In genomic region chr6:113692661-113693133, GRCm38 (mm10) we compare ENCODE assay signal across 16 mouse cellular contexts. TPM values are rescaled to one million over a fixed set of nuclear protein-coding genes. Genes with fewer than 3 reads are reported as not detected.
A peak's percentile ranks its signal among the peaks of the same experiment; 100 is the strongest.
DNase-seq lines count a peak whose midpoint lies in the region; ATAC-seq and TF ChIP-seq lines count a peak whose summit lies in the region.
"Had no signal": no experiment of that assay in that cellular context is flagged by ENCODE, and none has a peak within 500 bp of the region (broad histone marks: within the 10 kb centered on the region; RNA-seq: fewer than 3 reads in every experiment).

No protein-coding gene starts in this region.

- no peak overlapping the region for H3K27ac ChIP-seq in lung, postnatal 0 days (ENCODE audit: low read length)
- peak overlapping the region; percentile 68 for H3K27ac ChIP-seq in liver, embryonic 12.5 days
- no peak overlapping the region for H3K27ac ChIP-seq in left cerebral cortex, adult 2 months
- H3K27ac ChIP-seq: stomach, postnatal 0 days had no signal

- H3K9ac ChIP-seq in lung, postnatal 0 days (replicated peaks; ENCODE audit: low read depth): no peak overlapping the region
- H3K9ac ChIP-seq in liver, embryonic 12.5 days: peak overlapping the region; percentile 56

- TF ChIP-seq CTCF in lung, postnatal 0 days (IDR thresholded peaks at IDR 0.05): no peak
- no peak for TF ChIP-seq CTCF in left cerebral cortex, adult 2 months (IDR thresholded peaks at IDR 0.05)

- no peak for ATAC-seq in erythroblast, adult 5-6 weeks (replicated peaks; ENCODE audit: low FRiP score, poor library complexity, severe bottlenecking)
- no peak for ATAC-seq in lung, postnatal 0 days
- no peak for ATAC-seq in liver, embryonic 12.5 days

- peaks cover 63% of the 10 kb centered on the region for H3K36me3 ChIP-seq in erythroblast, embryonic 14.5 days (ENCODE audit: control insufficient read depth)
- H3K36me3 ChIP-seq in lung, postnatal 0 days (ENCODE audit: insufficient read depth, low read length): no peaks in the 10 kb centered on the region
- H3K36me3 ChIP-seq in liver, embryonic 12.5 days: peaks cover 33% of the 10 kb centered on the region

- WGBS in lung, postnatal 0 days: 73% methylated on average over 5 of the region's 5 CpGs
- 73% methylated on average over 5 of the region's 5 CpGs for WGBS in liver, embryonic 12.5 days (ENCODE audit: insufficient replicate concordance)

- no peak for TF ChIP-seq EP300 in lung, postnatal 0 days (IDR thresholded peaks at IDR 0.05)

- no peak overlapping the region for H3K4me2 ChIP-seq in lung, postnatal 0 days (replicated peaks; ENCODE audit: low read depth, low read length)
- H3K4me2 ChIP-seq in liver, embryonic 12.5 days: peak overlapping the region; percentile 79

- no peaks in the 10 kb centered on the region for H3K27me3 ChIP-seq in erythroblast, embryonic 14.5 days (ENCODE audit: control insufficient read depth)
- H3K27me3 ChIP-seq in lung, postnatal 0 days (replicated peaks; ENCODE audit: insufficient read depth, low read length): no peaks in the 10 kb centered on the region
- no peaks in the 10 kb centered on the region for H3K27me3 ChIP-seq in liver, embryonic 12.5 days (replicated peaks)

- no peaks in the 10 kb centered on the region for H3K9me3 ChIP-seq in erythroblast, embryonic 14.5 days (ENCODE audit: control insufficient read depth, low read length)
- no peaks in the 10 kb centered on the region for H3K9me3 ChIP-seq in lung, postnatal 0 days (ENCODE audit: low read length)
- H3K9me3 ChIP-seq in liver, embryonic 12.5 days (replicated peaks): no peaks in the 10 kb centered on the region

- intact Hi-C loops in left cerebral cortex, adult 2 months (cut with DNase I): loop anchor here (10.0 kb wide), 1 partner anchor 248 kb away; the partner anchor contains the start of gene Jagn1

- peak overlapping the region; percentile 71 for H3K4me3 ChIP-seq in erythroblast, embryonic 14.5 days (replicated peaks)
- H3K4me3 ChIP-seq in lung, postnatal 0 days (ENCODE audit: low read depth, low read length): no peak overlapping the region
- H3K4me3 ChIP-seq in liver, embryonic 12.5 days: peak overlapping the region; percentile 63
- H3K4me3 ChIP-seq in left cerebral cortex, adult 2 months: no peak overlapping the region

- H3K4me1 ChIP-seq in erythroblast, embryonic 14.5 days (ENCODE audit: control insufficient read depth): peaks cover 83% of the 10 kb centered on the region
- H3K4me1 ChIP-seq in lung, postnatal 0 days (ENCODE audit: insufficient read depth, low read depth, low read length): peaks cover 14% of the 10 kb centered on the region; the same call in 1 of the 2 replicates
- H3K4me1 ChIP-seq in liver, embryonic 12.5 days: peaks cover 82% of the 10 kb centered on the region

- DNase-seq in lung, postnatal 36 days: peak; percentile 17
- DNase-seq in lung, postnatal 0 days (ENCODE audit: low spot score): no peak
- no peak for DNase-seq in left cerebral cortex, adult 2 months (ENCODE audit: extremely low spot score in 1 of 2, low spot score in 2 of 2)
- no peak for DNase-seq in frontal cortex, postnatal 14 days (ENCODE audit: low spot score in 2 of 2)
- DNase-seq in gastrocnemius, postnatal 10 days: no peak
- DNase-seq: adrenal gland, postnatal 25 days; cerebellum, adult 11-12 months; gastrocnemius, postnatal 14 days; heart, postnatal 36 days; layer of hippocampus, adult 9-11 months; right cerebral cortex, postnatal 25 days had no signal

RNA-seq across cellular contexts. Expression of gene Tatdn2, which starts 4.2 kb away (rescaled TPM):
- 2.5 and 3.3 TPM in 2 replicates for polyA plus RNA-seq in erythroblast, embryonic 14.5 days (2012)
- 2.9 and 22.8 TPM in 2 replicates for total RNA-seq in erythroblast, adult 5-6 weeks (2015; ENCODE audit: low replicate concordance)
- 36.4 and 49.5 TPM in 2 replicates for total RNA-seq in erythroblast, adult 5-6 weeks (2017; ENCODE audit: low replicate concordance)
- polyA plus RNA-seq in lung, postnatal 0 days (2015; fragmentation: Nextera tagmentation; extraction: Ambion mirVana): 1.1 and 1.3 TPM in 2 replicates
- 1.3 TPM in 2 replicates for polyA plus RNA-seq in liver, embryonic 12.5 days (2016; fragmentation: Nextera tagmentation; extraction: Ambion mirVana)
- total RNA-seq in left cerebral cortex, adult 2 months (2021): 10 to 100 TPM; 71.4 to 72.8 TPM
- total RNA-seq in gastrocnemius, postnatal 10 days (2021): 10 to 100 TPM; 36.1 to 37.8 TPM

RNA-seq across cellular contexts. Expression of gene Ghrl, which starts 27.0 kb away (rescaled TPM):
- polyA plus RNA-seq in erythroblast, embryonic 14.5 days (2012): not detected in 2 replicates
- total RNA-seq in erythroblast, adult 5-6 weeks (2015; ENCODE audit: low replicate concordance): not detected in 2 replicates
- total RNA-seq in erythroblast, adult 5-6 weeks (2017; ENCODE audit: low replicate concordance): not detected in 2 replicates
- 5.5 and 6.0 TPM in 2 replicates for polyA plus RNA-seq in lung, postnatal 0 days (2015; fragmentation: Nextera tagmentation; extraction: Ambion mirVana)
- not detected in 2 replicates for polyA plus RNA-seq in liver, embryonic 12.5 days (2016; fragmentation: Nextera tagmentation; extraction: Ambion mirVana)
- total RNA-seq in left cerebral cortex, adult 2 months (2021): under 1 TPM in 1 of 2 experiments, not detected in 1; 0.98 TPM
- not detected for total RNA-seq in gastrocnemius, postnatal 10 days (2021)
- total RNA-seq: adrenal gland, postnatal 25 days; heart, postnatal 36 days; monocyte, adult 5-6 weeks had no signal

RNA-seq across cellular contexts. Expression of gene Sec13, which starts 47.8 kb away (rescaled TPM):
- polyA plus RNA-seq in erythroblast, embryonic 14.5 days (2012): 2.9 and 4.5 TPM in 2 replicates
- total RNA-seq in erythroblast, adult 5-6 weeks (2015; ENCODE audit: low replicate concordance): 32.9 and 35.7 TPM in 2 replicates
- 29.3 and 45.0 TPM in 2 replicates for total RNA-seq in erythroblast, adult 5-6 weeks (2017; ENCODE audit: low replicate concordance)
- 163 and 178 TPM in 2 replicates for polyA plus RNA-seq in lung, postnatal 0 days (2015; fragmentation: Nextera tagmentation; extraction: Ambion mirVana)
- polyA plus RNA-seq in liver, embryonic 12.5 days (2016; fragmentation: Nextera tagmentation; extraction: Ambion mirVana): 155 and 159 TPM in 2 replicates
- 10 to 100 TPM; 67.5 to 67.8 TPM for total RNA-seq in left cerebral cortex, adult 2 months (2021)
- 10 to 100 TPM; 84.8 to 92.2 TPM for total RNA-seq in gastrocnemius, postnatal 10 days (2021)

RNA-seq across cellular contexts. Expression of gene Irak2, which starts 54.4 kb away (rescaled TPM):
- polyA plus RNA-seq in erythroblast, embryonic 14.5 days (2012): 13.6 and 15.2 TPM in 2 replicates
- total RNA-seq in erythroblast, adult 5-6 weeks (2015; ENCODE audit: low replicate concordance): 18.8 and 56.0 TPM in 2 replicates
- total RNA-seq in erythroblast, adult 5-6 weeks (2017; ENCODE audit: low replicate concordance): 58.7 and 68.4 TPM in 2 replicates
- 15.6 and 16.1 TPM in 2 replicates for polyA plus RNA-seq in lung, postnatal 0 days (2015; fragmentation: Nextera tagmentation; extraction: Ambion mirVana)
- polyA plus RNA-seq in liver, embryonic 12.5 days (2016; fragmentation: Nextera tagmentation; extraction: Ambion mirVana): 17.2 and 17.9 TPM in 2 replicates
- total RNA-seq in left cerebral cortex, adult 2 months (2021): 10 to 100 TPM; 21.6 to 25.6 TPM
- total RNA-seq in gastrocnemius, postnatal 10 days (2021): 1 to 10 TPM; 6.3 to 7.2 TPM

Comparison
In these comparisons a context has a peak if more than half of its experiments do, and no peak if none do; other contexts are left out.
1. H3K4me3 ChIP-seq: peak in erythroblast, embryonic 14.5 days (single experiment) and liver, embryonic 12.5 days (single experiment); none in lung, postnatal 0 days (single experiment) and left cerebral cortex, adult 2 months (single experiment).